Mouse (Mus musculus) spleen, adult 2 months (tissue): ENCODE measurements around the gene Cd79b. TPM values are rescaled to one million over a fixed set of nuclear protein-coding genes. Genes with fewer than 3 reads are reported as not detected.

ENCODE experiments used
- DNase-seq, 2 experiments: peaks; one replicate each; pipeline versions ENCODE4 v3.0.0 to v3.0.0-alpha.2; 2012 to 2021; ENCODE audit warnings: low spot score in 2 of 2, low read depth in 1 of 2
- H3K27ac ChIP-seq: fragments of 200-500 bp; 2 replicates; pipeline ENCODE4 v1.5.1; 2012; ENCODE audit warnings: low read length, inconsistent platforms; ENCODE audit not compliant: insufficient read depth
- H3K27me3 ChIP-seq: fragments of 200-500 bp; 2 replicates; pipeline ENCODE4 v1.6.1; 2012; ENCODE audit warnings: mild to moderate bottlenecking, moderate library complexity, low read length, inconsistent platforms; ENCODE audit not compliant: control insufficient read depth, insufficient read depth
- H3K36me3 ChIP-seq: fragments of 200-500 bp; 2 replicates; pipeline ENCODE4 v1.6.1; 2012; ENCODE audit warnings: mild to moderate bottlenecking, low read length, inconsistent platforms; ENCODE audit not compliant: control insufficient read depth, insufficient read depth
- H3K4me1 ChIP-seq: fragments of 200-500 bp; 2 replicates; pipeline ENCODE4 v1.6.1; 2011; ENCODE audit warnings: inconsistent platforms; ENCODE audit not compliant: control insufficient read depth, insufficient read depth, insufficient read length
- H3K4me3 ChIP-seq: fragments of 200-500 bp; 2 replicates; pipeline ENCODE4 v1.5.1; 2011; ENCODE audit warnings: mild to moderate bottlenecking, inconsistent platforms; ENCODE audit not compliant: insufficient read depth, insufficient read length; ENCODE audit errors: extremely low read depth
- CTCF ChIP-seq: fragments of 200-500 bp; IDR thresholded peaks from 2 replicates; pipeline ENCODE4 v1.5.1; 2011; ENCODE audit warnings: mild to moderate bottlenecking, inconsistent platforms; ENCODE audit not compliant: insufficient read depth, insufficient read length, insufficient replicate concordance; ENCODE audit errors: extremely low read depth
- POLR2A ChIP-seq: fragments of 200-500 bp; IDR thresholded peaks from 2 replicates; pipeline ENCODE4 v1.6.1; 2011; ENCODE audit warnings: low read depth, low read length, inconsistent platforms
- WGBS: fragments of 180-500 bp; shearing (Covaris S2); methylation state at CpG from one replicate; pipeline ENCODE4 v1.1.7; 2018; 5-methylcytosine and 5-hydroxymethylcytosine counted together
- polyA plus RNA-seq: library from polyadenylated mRNA; depleted of rRNA; stranded (reverse); fragments of >200 nt; gene quantifications from 2 replicates; pipeline ENCODE4 v1.2.3, GENCODE M21; 2012

The Cd79b gene
- polyA plus RNA-seq, 1 experiment, result 556 TPM

GRCm38 (mm10) chr11:106271794-106272643, 42.5 kb downstream of the Cd79b start:
- Histone ChIP-seq H3K36me3 (peaks cover 5% of the 10 kb centered on the region; the same call in 1 of the 2 replicates), H3K4me3 (peak overlapping the region; percentile 66), H3K27ac (peak overlapping the region; percentile 80), H3K4me1 (peaks cover 24% of the 10 kb centered on the region; the same call in 1 of the 2 replicates), H3K27me3 (no peaks in the 10 kb centered on the region)
- peak in 1 of 2 experiments; percentile 53 for DNase-seq
- no peak for TF ChIP-seq CTCF
- TF ChIP-seq POLR2A, result no peak
- WGBS, result 2% methylated on average over 41 of the region's 41 CpGs

- WGBS, result 34% methylated on average over 5 of the region's 5 CpGs
- H3K27ac ChIP-seq, result no peak overlapping the region
Measured at GRCm38 (mm10) chr11:106271131-106271793, 43.3 kb downstream of the Cd79b start.

GRCm38 (mm10) chr11:106269060-106269431, 45.5 kb downstream of the Cd79b start:
- Histone ChIP-seq H3K36me3 (peaks cover 32% of the 10 kb centered on the region), H3K27me3 (no peaks in the 10 kb centered on the region), H3K27ac (0 out of 2 replicates have a peak overlapping the region, but pooled peaks have one; percentile 37), H3K4me3 (no peak overlapping the region), H3K4me1 (peaks cover 19% of the 10 kb centered on the region; the same call in 1 of the 2 replicates)
- DNase-seq, result no peak
- WGBS, result 22% methylated on average over 3 of the region's 3 CpGs
- TF ChIP-seq POLR2A (no peak), CTCF (no peak)

More at GRCm38 (mm10) chr11:106271131-106271793, 43.3 kb downstream of the Cd79b start:
- Histone ChIP-seq H3K4me3 (peak overlapping the region; percentile 66; the same call in 1 of the 2 replicates), H3K4me1 (peaks cover 20% of the 10 kb centered on the region; the same call in 1 of the 2 replicates), H3K36me3 (peaks cover 11% of the 10 kb centered on the region), H3K27me3 (no peaks in the 10 kb centered on the region)
- TF ChIP-seq CTCF, result no peak
- no peak for TF ChIP-seq POLR2A
- no peak for DNase-seq

GRCm38 (mm10) chr11:106268326-106269059, 46.1 kb downstream of the Cd79b start:
- Histone ChIP-seq H3K27me3 (no peaks in the 10 kb centered on the region), H3K27ac (0 out of 2 replicates have a peak overlapping the region, but pooled peaks have one; percentile 37), H3K4me1 (peaks cover 19% of the 10 kb centered on the region; the same call in 1 of the 2 replicates), H3K36me3 (peaks cover 37% of the 10 kb centered on the region), H3K4me3 (no peak overlapping the region)
- whole genome bisulfite sequencing, result 62% methylated on average over 8 of the region's 8 CpGs
- TF ChIP-seq CTCF (no peak), POLR2A (no peak)
- no peak for DNase-seq

- no peak overlapping the region for H3K27ac ChIP-seq
- H3K4me1 ChIP-seq, result peaks cover 17% of the 10 kb centered on the region; the same call in 1 of the 2 replicates
- peaks cover 43% of the 10 kb centered on the region for H3K36me3 ChIP-seq
- TF ChIP-seq CTCF (no peak), POLR2A (no peak)
- no peaks in the 10 kb centered on the region for H3K27me3 ChIP-seq
- 92% methylated on average over 5 of the region's 5 CpGs for WGBS
- H3K4me3 ChIP-seq, result no peak overlapping the region
- DNase-seq, result no peak
Measured at GRCm38 (mm10) chr11:106267871-106268270, 46.7 kb downstream of the Cd79b start.

GRCm38 (mm10) chr11:106267311-106267852, 47.2 kb downstream of the Cd79b start:
- Histone ChIP-seq H3K36me3 (peaks cover 48% of the 10 kb centered on the region), H3K27ac (no peak overlapping the region)
- WGBS, result 80% methylated on average over 15 of the region's 15 CpGs

More at GRCm38 (mm10) chr11:106267311-106267852, 47.2 kb downstream of the Cd79b start:
- Histone ChIP-seq H3K4me1 (peaks cover 17% of the 10 kb centered on the region; the same call in 1 of the 2 replicates), H3K27me3 (no peaks in the 10 kb centered on the region), H3K4me3 (no peak overlapping the region)
- DNase-seq, result no peak
- no peak for TF ChIP-seq CTCF
- no peak for TF ChIP-seq POLR2A
